Mouse (Mus musculus): ENCODE data around the gene Gzmk.
A peak's percentile ranks its signal among the peaks of the same experiment; 100 is the strongest.
"Not testable (repeated sequence)": the region's sequence is repeated elsewhere in the genome, so short reads cannot be mapped to it uniquely, and the experiment has no call there.

The Gzmk gene

GRCm38 (mm10) chr13:113225811-113226210, at the start of gene Gzmk:
TSS of gene Gzmk (minus strand) at chr13:113225908.
- DNase-seq (ENCODE audit: low read depth in 1 of 2, low spot score in 2 of 2) = no peak

GRCm38 (mm10) chr13:113271189-113271588, 45.5 kb upstream of the Gzmk start:
- no peak for DNase-seq (ENCODE audit: low read depth in 1 of 2, low spot score in 2 of 2)

GRCm38 (mm10) chr13:113269777-113270776, 44.4 kb upstream of the Gzmk start:
- peak; percentile 39 to 42 for DNase-seq (ENCODE audit: low read depth in 1 of 2, low spot score in 2 of 2)

- peak in 1 of 2 experiments; percentile 4 for DNase-seq (ENCODE audit: low read depth in 1 of 2, low spot score in 2 of 2)
Observed at GRCm38 (mm10) chr13:113267204-113267603, 41.5 kb upstream of the Gzmk start.

GRCm38 (mm10) chr13:113266495-113266951, 40.8 kb upstream of the Gzmk start:
- no peak for DNase-seq (ENCODE audit: low read depth in 1 of 2, low spot score in 2 of 2)

- no peak for DNase-seq (ENCODE audit: low read depth in 1 of 2, low spot score in 2 of 2)
Observed at GRCm38 (mm10) chr13:113265257-113265656, 39.5 kb upstream of the Gzmk start.

GRCm38 (mm10) chr13:113262822-113263221, 37.1 kb upstream of the Gzmk start:
- no peak for DNase-seq (ENCODE audit: low read depth in 1 of 2, low spot score in 2 of 2)

- DNase-seq (ENCODE audit: low read depth in 1 of 2, low spot score in 2 of 2) = no peak
Observed at GRCm38 (mm10) chr13:113259237-113259636, 33.5 kb upstream of the Gzmk start.

GRCm38 (mm10) chr13:113257190-113257589, 31.5 kb upstream of the Gzmk start:
- no peak for DNase-seq (ENCODE audit: low read depth in 1 of 2, low spot score in 2 of 2)

- no peak for DNase-seq (ENCODE audit: low read depth in 1 of 2, low spot score in 2 of 2)
Observed at GRCm38 (mm10) chr13:113256766-113257165, 31.1 kb upstream of the Gzmk start.

- not testable (repeated sequence) for DNase-seq (ENCODE audit: low read depth in 1 of 2, low spot score in 2 of 2)
Observed at GRCm38 (mm10) chr13:113252580-113252979, 26.9 kb upstream of the Gzmk start.

- DNase-seq (ENCODE audit: low read depth in 1 of 2, low spot score in 2 of 2) = no peak
Observed at GRCm38 (mm10) chr13:113245025-113245424, 19.3 kb upstream of the Gzmk start.

GRCm38 (mm10) chr13:113242129-113242528, 16.4 kb upstream of the Gzmk start:
- DNase-seq (ENCODE audit: low read depth in 1 of 2, low spot score in 2 of 2) = no peak

- DNase-seq (ENCODE audit: low read depth in 1 of 2, low spot score in 2 of 2) = no peak
Observed at GRCm38 (mm10) chr13:113227666-113228463, 2.2 kb upstream of the Gzmk start.

GRCm38 (mm10) chr13:113227076-113227475, 1.4 kb upstream of the Gzmk start:
- no peak for DNase-seq (ENCODE audit: low read depth in 1 of 2, low spot score in 2 of 2)

- DNase-seq (ENCODE audit: low read depth in 1 of 2, low spot score in 2 of 2) = no peak
Observed at GRCm38 (mm10) chr13:113224105-113224504, 1.6 kb downstream of the Gzmk start.

GRCm38 (mm10) chr13:113221851-113222250, 3.9 kb downstream of the Gzmk start:
- DNase-seq (ENCODE audit: low read depth in 1 of 2, low spot score in 2 of 2) = no peak

- DNase-seq (ENCODE audit: low read depth in 1 of 2, low spot score in 2 of 2) = no peak
Observed at GRCm38 (mm10) chr13:113213865-113214264, 11.8 kb downstream of the Gzmk start.

GRCm38 (mm10) chr13:113212401-113212800, 13.3 kb downstream of the Gzmk start:
- no peak for DNase-seq (ENCODE audit: low read depth in 1 of 2, low spot score in 2 of 2)

GRCm38 (mm10) chr13:113211345-113211744, 14.4 kb downstream of the Gzmk start:
- DNase-seq (ENCODE audit: low read depth in 1 of 2, low spot score in 2 of 2) = no peak

GRCm38 (mm10) chr13:113209624-113210023, 16.1 kb downstream of the Gzmk start, which contains the start of gene Esm1:
TSS of gene Esm1 (plus strand) at chr13:113209659.
- DNase-seq (ENCODE audit: low read depth in 1 of 2, low spot score in 2 of 2) = no peak

- no peak for DNase-seq (ENCODE audit: low read depth in 1 of 2, low spot score in 2 of 2)
Observed at GRCm38 (mm10) chr13:113205346-113205745, 20.4 kb downstream of the Gzmk start.

Measured in monocyte, adult 2 months (primary cell).